Comparison of ENCODE assay signal across 11 mouse cellular contexts in the genomic region with DNA sequence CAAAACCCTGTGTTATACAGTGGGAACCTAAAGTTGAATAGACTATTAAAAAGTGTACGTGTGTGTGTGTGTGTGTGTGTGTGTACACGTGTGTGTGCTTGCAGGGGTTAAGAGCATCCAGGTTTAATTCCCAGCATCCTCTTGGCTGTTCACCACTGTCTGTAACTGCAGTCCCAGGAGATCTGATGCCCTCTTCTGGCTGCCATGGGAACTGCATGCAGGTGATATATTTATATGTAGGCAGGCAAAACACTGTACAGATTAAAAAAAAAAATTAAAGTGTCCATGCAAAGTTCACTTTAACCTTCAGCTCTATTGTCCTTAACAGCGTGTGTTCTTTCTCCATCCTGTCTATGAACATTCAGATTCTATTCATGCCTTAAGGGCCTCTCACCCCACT.
DNase-seq lines count a peak whose midpoint lies in the region; ATAC-seq and TF ChIP-seq lines count a peak whose summit lies in the region.
"Had no signal": no experiment of that assay in that cellular context is flagged by ENCODE, and none has a peak within 500 bp of the region (broad histone marks: within the 10 kb centered on the region; RNA-seq: fewer than 3 reads in every experiment).

No protein-coding gene starts in this region.

- H3K4me1 ChIP-seq in cerebellum, adult 2 months (ENCODE audit: control insufficient read depth, insufficient read depth, low read length): no peaks in the 10 kb centered on the region
- no peaks in the 10 kb centered on the region for H3K4me1 ChIP-seq in MEL (ENCODE audit: control insufficient read depth in 1 of 2, insufficient read depth in 2 of 2, low read length in 2 of 2)
- no peaks in the 10 kb centered on the region for H3K4me1 ChIP-seq in liver, embryonic 14.5 days (replicated peaks; ENCODE audit: control insufficient read depth in 2 of 2, insufficient read depth in 2 of 2, low read length in 1 of 2)
- H3K4me1 ChIP-seq: embryonic facial prominence, embryonic 15.5 days; liver, embryonic 15.5 days had no signal

- no peak for ATAC-seq in liver, embryonic 14.5 days (ENCODE audit: insufficient read depth)

- no peaks in the 10 kb centered on the region for H3K9me3 ChIP-seq in MEL (replicated peaks; ENCODE audit: insufficient read depth, low read length)
- H3K9me3 ChIP-seq in liver, embryonic 14.5 days (ENCODE audit: control insufficient read depth, low read length): no peaks in the 10 kb centered on the region
- H3K9me3 ChIP-seq: embryonic facial prominence, embryonic 15.5 days; liver, embryonic 15.5 days had no signal

- 76% methylated on average over 3 of the region's 3 CpGs for WGBS in cerebellum, adult 2 months
- 51% methylated on average over 3 of the region's 3 CpGs for WGBS in liver, embryonic 14.5 days (ENCODE audit: insufficient replicate concordance)

- TF ChIP-seq RAD21 in MEL (IDR thresholded peaks at IDR 0.05; ENCODE audit: low read depth, low read length): no peak; the same call in 1 of the 2 replicates

- TF ChIP-seq POLR2A in cerebellum, adult 2 months (IDR thresholded peaks at IDR 0.05; ENCODE audit: borderline replicate concordance, insufficient read depth, low read length): no peak
- TF ChIP-seq POLR2A in MEL (IDR thresholded peaks at IDR 0.05; ENCODE audit: control insufficient read depth in 1 of 2, insufficient read depth in 1 of 2, low read depth in 1 of 2, low read length in 2 of 2, poor library complexity in 1 of 2): no peak

- H3K9ac ChIP-seq in MEL (ENCODE audit: control insufficient read depth, low read depth, low read length, poor library complexity, severe bottlenecking): no peak overlapping the region
- no peak overlapping the region for H3K9ac ChIP-seq in liver, embryonic 14.5 days (replicated peaks)
- H3K9ac ChIP-seq: embryonic facial prominence, embryonic 15.5 days; liver, embryonic 15.5 days had no signal

- H3K4me2 ChIP-seq in liver, embryonic 14.5 days (ENCODE audit: low read depth): no peak overlapping the region
- H3K4me2 ChIP-seq: embryonic facial prominence, embryonic 15.5 days; liver, embryonic 15.5 days had no signal

- no peak for TF ChIP-seq EP300 in MEL (IDR thresholded peaks at IDR 0.05; ENCODE audit: low read depth in 1 of 2, low read length in 2 of 2)
- no peak for TF ChIP-seq EP300 in liver, embryonic 14.5 days (IDR thresholded peaks at IDR 0.05; ENCODE audit: low read depth)

- TF ChIP-seq CTCF in cerebellum, adult 2 months (IDR thresholded peaks at IDR 0.05; ENCODE audit: borderline replicate concordance, insufficient read depth, low read depth, low read length): 0 out of 2 replicates have a peak, but pooled peaks have one; percentile 12
- peak; percentile 25 to 45 (median 39) for TF ChIP-seq CTCF in MEL (IDR thresholded peaks at IDR 0.05 in 2 of 3, conservative IDR thresholded peaks at IDR 0.05 in 1 of 3; ENCODE audit: control insufficient read depth in 1 of 3, insufficient read depth in 1 of 3, low read depth in 2 of 3, low read length in 3 of 3, poor library complexity in 1 of 3, severe bottlenecking in 1 of 3)
- peak; percentile 72 for TF ChIP-seq CTCF in liver, embryonic 14.5 days (IDR thresholded peaks at IDR 0.05; ENCODE audit: low read depth)

- no peaks in the 10 kb centered on the region for H3K27me3 ChIP-seq in cerebellum, adult 2 months (ENCODE audit: control insufficient read depth, insufficient read depth, low read length)
- no peaks in the 10 kb centered on the region for H3K27me3 ChIP-seq in MEL (ENCODE audit: control insufficient read depth in 1 of 2, insufficient read depth in 2 of 2, low read length in 2 of 2)
- no peaks in the 10 kb centered on the region for H3K27me3 ChIP-seq in liver, embryonic 14.5 days (ENCODE audit: control insufficient read depth, insufficient read depth, low read length)
- H3K27me3 ChIP-seq: embryonic facial prominence, embryonic 15.5 days; liver, embryonic 15.5 days had no signal

- no peak for DNase-seq in cerebellum, adult 2 months
- DNase-seq in cerebellum, adult 8-10 months: no peak
- peak; percentile 6 for DNase-seq in layer of hippocampus, adult 11-12 months (ENCODE audit: low spot score)
- DNase-seq in layer of hippocampus, adult 8-10 months (ENCODE audit: low spot score in 2 of 2): no peak
- peak; percentile 16 for DNase-seq in MEL (ENCODE audit: low read depth, low spot score)
- DNase-seq in liver, embryonic 14.5 days (ENCODE audit: low read depth in 3 of 3, low spot score in 3 of 3): no peak
- DNase-seq in B cell, adult 2 months: no peak
- DNase-seq in left cerebral cortex, adult 18-20 months (ENCODE audit: low spot score in 2 of 2): no peak
- DNase-seq: spleen, adult 18-20 months had no signal

- H3K79me2 ChIP-seq in MEL (ENCODE audit: control insufficient read depth, insufficient read depth, low read length, poor library complexity): no peaks in the 10 kb centered on the region

- H3K27ac ChIP-seq in cerebellum, adult 2 months (ENCODE audit: insufficient read depth, low read length): no peak overlapping the region
- no peak overlapping the region for H3K27ac ChIP-seq in MEL (ENCODE audit: control insufficient read depth, low read depth, low read length)
- no peak overlapping the region for H3K27ac ChIP-seq in liver, embryonic 14.5 days
- H3K27ac ChIP-seq: embryonic facial prominence, embryonic 15.5 days; liver, embryonic 15.5 days had no signal

- H3K36me3 ChIP-seq in MEL (ENCODE audit: control insufficient read depth in 1 of 2, insufficient read depth in 2 of 2, low read length in 2 of 2): no peaks in the 10 kb centered on the region
- no peaks in the 10 kb centered on the region for H3K36me3 ChIP-seq in liver, embryonic 14.5 days (replicated peaks; ENCODE audit: control insufficient read depth, insufficient read depth, low read depth)
- H3K36me3 ChIP-seq: embryonic facial prominence, embryonic 15.5 days; liver, embryonic 15.5 days had no signal

- H3K4me3 ChIP-seq in cerebellum, adult 2 months (replicated peaks; ENCODE audit: insufficient read depth, low read depth, low read length): no peak overlapping the region
- H3K4me3 ChIP-seq in MEL (ENCODE audit: control insufficient read depth in 1 of 2, insufficient read depth in 1 of 2, low read depth in 2 of 2, low read length in 2 of 2): no peak overlapping the region
- H3K4me3 ChIP-seq in liver, embryonic 14.5 days (ENCODE audit: insufficient read depth in 1 of 2, low read depth in 2 of 2, low read length in 2 of 2): no peak overlapping the region
- H3K4me3 ChIP-seq: embryonic facial prominence, embryonic 15.5 days; liver, embryonic 15.5 days had no signal

TF ChIP-seq in MEL, 35 proteins besides CTCF, POLR2A, EP300 and RAD21:
- TF ChIP-seq CHD1 (IDR thresholded peaks at IDR 0.05; ENCODE audit: low read depth, low read length) (no peak), MAFK (IDR thresholded peaks at IDR 0.05; ENCODE audit: borderline replicate concordance, low read depth, low read length) (no peak), SIN3A (IDR thresholded peaks at IDR 0.05; ENCODE audit: low read length) (no peak), NRF1 (IDR thresholded peaks at IDR 0.05; ENCODE audit: insufficient read depth, low read depth, low read length, poor library complexity, severe bottlenecking) (no peak), ZNF384 (IDR thresholded peaks at IDR 0.05; ENCODE audit: low read depth, low read length) (no peak), GABPA (IDR thresholded peaks at IDR 0.05; ENCODE audit: low read depth, low read length) (no peak), TBP (IDR thresholded peaks at IDR 0.05; ENCODE audit: low read depth, low read length) (no peak), ZKSCAN1 (IDR thresholded peaks at IDR 0.05; ENCODE audit: low read depth, low read length) (no peak), MYC (IDR thresholded peaks at IDR 0.05; ENCODE audit: low read depth, low read length) (no peak), MAX (IDR thresholded peaks at IDR 0.05; ENCODE audit: low read length) (no peak), MAZ (IDR thresholded peaks at IDR 0.05; ENCODE audit: low read depth, low read length) (no peak)

Comparison
In these comparisons a context has a peak if more than half of its experiments do, and no peak if none do; other contexts are left out.
1. DNase-seq: peak in layer of hippocampus, adult 11-12 months (single experiment) and MEL (single experiment); none in cerebellum, adult 2 months (0 of 2), cerebellum, adult 8-10 months (single experiment), layer of hippocampus, adult 8-10 months (0 of 2), liver, embryonic 14.5 days (0 of 3), B cell, adult 2 months (0 of 2) and left cerebral cortex, adult 18-20 months (0 of 2).
2. CTCF ChIP-seq: peak in every context shown above with its lines; median percentile 72 in liver, embryonic 14.5 days; 39 in MEL; 12 in cerebellum, adult 2 months.